Mouse (Mus musculus) cortical plate, adult 2 months (tissue): ENCODE measurements around the gene Eras.

Source experiments
- CTCF ChIP-seq: fragments of 200-500 bp; IDR thresholded peaks from 2 replicates; pipeline ENCODE4 v1.5.1; 2011; ENCODE audit warnings: mild to moderate bottlenecking, control low read depth, low read length; ENCODE audit not compliant: insufficient read depth; ENCODE audit errors: extremely low read depth
- POLR2A ChIP-seq: fragments of 200-500 bp; IDR thresholded peaks from 2 replicates; pipeline ENCODE4 v1.6.1; 2011; ENCODE audit warnings: mild to moderate bottlenecking, low read length, control low read depth; ENCODE audit not compliant: insufficient read depth; ENCODE audit errors: extremely low read depth

GRCm38 (mm10) chrX:7926266-7926665 lies 2.1 kb downstream of the Eras start:
- no peak for TF ChIP-seq CTCF
- no peak for TF ChIP-seq POLR2A
